Mouse (Mus musculus) forebrain, embryonic 16.5 days (tissue): ENCODE results near the gene Prr29. TPM values are rescaled to one million over a fixed set of nuclear protein-coding genes. Genes with fewer than 3 reads are reported as not detected.
"Not testable (repeated sequence)": the region's sequence is repeated elsewhere in the genome, so short reads cannot be mapped to it uniquely, and the experiment has no call there.

Source experiments
- ATAC-seq: fragments of 200-750 bp; cut with Nextera tagmentation; 2 replicates; pipeline ENCODE4 v1.8.0; 2017; ENCODE audit warnings: mild to moderate bottlenecking, moderate library complexity
- H3K27ac ChIP-seq: fragments of 300-500 bp; sonication (generic); 2 replicates; pipeline ENCODE4 v1.5.1; 2014; ENCODE audit warnings: low read length, control low read depth
- H3K27me3 ChIP-seq: fragments of 300-500 bp; sonication (generic); replicated peaks from 2 replicates; pipeline ENCODE4 v1.6.1; 2014; ENCODE audit warnings: low read length; ENCODE audit not compliant: control insufficient read depth, insufficient read depth
- H3K36me3 ChIP-seq: fragments of 300-500 bp; sonication (generic); 2 replicates; pipeline ENCODE4 v1.6.1; 2014; ENCODE audit not compliant: control insufficient read depth, insufficient read depth
- H3K4me1 ChIP-seq: fragments of 300-500 bp; sonication (generic); replicated peaks from 2 replicates; pipeline ENCODE4 v1.6.1; 2014; ENCODE audit warnings: low read length; ENCODE audit not compliant: control insufficient read depth, insufficient read depth
- H3K4me2 ChIP-seq: fragments of 300-500 bp; sonication (generic); 2 replicates; pipeline ENCODE4 v1.6.1; 2014; ENCODE audit warnings: mild to moderate bottlenecking, low read length, control low read depth
- H3K4me3 ChIP-seq: fragments of 300-500 bp; sonication (generic); replicated peaks from 2 replicates; pipeline ENCODE4 v1.5.1; 2014; ENCODE audit warnings: mild to moderate bottlenecking, low read length, control low read depth
- H3K9ac ChIP-seq: fragments of 300-500 bp; sonication (generic); replicated peaks from 2 replicates; pipeline ENCODE4 v1.6.1; 2014; ENCODE audit warnings: low read depth, low read length, control low read depth
- H3K9me3 ChIP-seq: fragments of 300-500 bp; sonication (generic); 2 replicates; pipeline ENCODE4 v1.6.1; 2016; ENCODE audit warnings: low read length; ENCODE audit not compliant: control insufficient read depth
- WGBS: fragments of 180-500 bp; shearing (Covaris S2); extraction: QIAGEN DNeasy Blood & Tissue Kit; methylation state at CpG from one replicate; pipeline ENCODE4 v1.1.7; 2014; 5-methylcytosine and 5-hydroxymethylcytosine counted together
- polyA plus RNA-seq: library from polyadenylated mRNA; unstranded; fragments of >200 nt; fragmentation: Nextera tagmentation; extraction: Ambion mirVana; gene quantifications from 2 replicates; pipeline ENCODE4 v1.2.1, GENCODE M21; 2015

Gene Prr29
- polyA plus RNA-seq, 1 experiment from 2014 or later = not detected

GRCm38 (mm10) chr11:106390757-106391156 lies 25.5 kb downstream of the Prr29 start:
- Histone ChIP-seq H3K27ac (no peak overlapping the region), H3K4me2 (no peak overlapping the region), H3K36me3 (no peaks in the 10 kb centered on the region), H3K9me3 (no peaks in the 10 kb centered on the region), H3K9ac (no peak overlapping the region), H3K4me3 (no peak overlapping the region), H3K4me1 (no peaks in the 10 kb centered on the region), H3K27me3 (no peaks in the 10 kb centered on the region)
- ATAC-seq = no peak
- 76% methylated on average over 3 of the region's 3 CpGs for WGBS

DNA sequence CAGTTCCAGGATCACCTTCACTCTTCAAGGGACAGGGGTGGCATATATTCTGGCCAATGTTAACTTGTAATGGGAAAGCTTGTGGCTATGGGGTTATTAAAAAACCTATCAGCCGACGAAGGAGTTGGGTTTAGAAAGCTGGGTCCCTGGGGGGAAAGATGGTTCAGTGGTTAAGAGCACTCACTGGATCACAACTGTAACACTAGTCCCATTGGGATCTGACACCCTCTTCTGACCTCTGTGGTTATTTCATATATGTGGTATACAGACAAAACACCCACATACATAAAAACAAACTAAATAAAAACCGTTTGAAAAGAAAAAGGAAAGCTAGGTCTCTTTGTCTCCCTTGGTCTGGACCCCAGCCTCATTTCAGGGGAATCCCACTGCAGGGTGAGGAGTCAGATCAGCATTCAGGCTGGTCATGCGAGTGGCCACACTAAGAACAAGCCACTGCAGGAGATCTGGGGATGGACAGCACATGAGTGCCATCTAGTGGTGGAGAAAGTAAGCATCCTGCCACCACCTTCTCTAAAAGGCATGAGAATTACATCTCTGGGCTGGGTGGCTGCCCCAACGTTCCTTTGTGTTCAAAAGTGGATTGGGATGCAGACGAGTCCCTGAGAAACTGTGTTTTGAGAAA lies 26.4 kb downstream of the Prr29 start:
- WGBS = 33% methylated on average over 6 of the region's 6 CpGs
- Histone ChIP-seq H3K27me3 (no peaks in the 10 kb centered on the region), H3K36me3 (no peaks in the 10 kb centered on the region), H3K9ac (no peak overlapping the region), H3K4me1 (no peaks in the 10 kb centered on the region), H3K27ac (no peak overlapping the region), H3K4me2 (no peak overlapping the region), H3K4me3 (no peak overlapping the region), H3K9me3 (no peaks in the 10 kb centered on the region)
- ATAC-seq = 0 out of 2 replicates have a peak, but pooled peaks have one; percentile 50

DNA sequence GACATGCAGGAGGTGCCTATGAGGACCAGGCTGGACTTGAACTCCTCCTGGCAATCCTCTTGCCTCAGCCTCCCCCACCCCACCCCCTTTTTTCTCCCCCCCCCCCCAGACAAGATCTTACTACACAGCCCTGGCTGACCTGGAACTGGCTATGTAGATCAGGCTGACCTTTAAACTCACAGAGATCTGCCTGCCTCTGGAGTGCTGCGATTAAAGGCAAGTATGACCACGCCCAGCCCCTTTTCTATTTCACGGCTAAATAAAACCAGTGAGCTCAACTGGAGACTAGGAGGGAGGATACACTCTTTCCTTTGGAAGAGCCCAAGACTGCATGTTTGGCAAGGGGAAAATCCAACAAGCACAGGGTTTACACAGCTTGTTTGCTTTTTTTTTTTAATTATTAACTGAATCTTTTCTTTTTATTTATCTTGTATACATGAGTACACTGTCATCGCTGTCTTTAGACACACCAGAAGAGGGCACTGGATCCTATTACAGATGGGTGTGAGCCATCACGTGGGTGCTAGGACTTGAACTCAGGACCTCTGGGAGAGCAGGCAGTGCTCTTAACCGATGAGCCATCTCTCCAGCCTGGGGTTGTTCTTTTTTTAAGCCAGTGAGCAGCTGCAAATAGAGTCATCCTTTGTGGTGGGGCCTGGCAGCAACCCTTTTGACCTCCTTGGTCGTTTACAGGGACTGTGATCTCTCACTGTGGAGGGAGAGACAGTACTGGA lies 27.5 kb downstream of the Prr29 start:
- H3K9me3 ChIP-seq = no peaks in the 10 kb centered on the region
- no peak overlapping the region for H3K4me3 ChIP-seq
- no peaks in the 10 kb centered on the region for H3K4me1 ChIP-seq
- H3K27ac ChIP-seq = no peak overlapping the region
- H3K9ac ChIP-seq = no peak overlapping the region
- no peaks in the 10 kb centered on the region for H3K27me3 ChIP-seq
- ATAC-seq = no peak
- WGBS = 67% methylated on average over 7 of the region's 7 CpGs
- no peak overlapping the region for H3K4me2 ChIP-seq
- no peaks in the 10 kb centered on the region for H3K36me3 ChIP-seq

- Histone ChIP-seq H3K4me1 (no peaks in the 10 kb centered on the region), H3K36me3 (no peaks in the 10 kb centered on the region), H3K4me3 (no peak overlapping the region), H3K27me3 (no peaks in the 10 kb centered on the region), H3K9ac (no peak overlapping the region), H3K27ac (no peak overlapping the region), H3K4me2 (no peak overlapping the region), H3K9me3 (no peaks in the 10 kb centered on the region)
- no peak for ATAC-seq
- 70% methylated on average over 4 of the region's 4 CpGs for WGBS
Measured at GRCm38 (mm10) chr11:106393331-106393616, 28.0 kb downstream of the Prr29 start.

DNA sequence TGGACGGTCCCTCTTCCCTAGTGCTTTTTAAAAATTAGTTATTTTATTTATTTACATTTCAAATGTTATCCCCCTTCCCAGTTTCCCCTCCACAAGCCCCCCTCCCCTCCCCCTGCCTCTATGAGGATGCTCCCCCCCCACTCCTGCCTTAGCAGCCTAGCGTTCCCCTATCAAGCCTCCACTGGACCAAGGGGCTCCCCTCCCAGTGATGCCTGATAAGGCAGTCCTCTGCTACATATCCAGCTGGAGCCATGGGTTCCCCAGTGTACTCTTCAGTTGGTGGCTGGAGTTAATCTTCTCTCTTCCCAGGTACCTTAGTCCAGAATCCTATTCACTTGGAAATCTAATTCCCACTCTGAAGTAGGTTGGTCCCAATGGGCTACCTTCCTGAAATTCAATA lies 28.8 kb downstream of the Prr29 start:
- H3K4me3 ChIP-seq, H3K9ac ChIP-seq, H3K4me2 ChIP-seq, ATAC-seq, H3K36me3 ChIP-seq, H3K4me1 ChIP-seq, H3K27me3 ChIP-seq, H3K9me3 ChIP-seq, H3K27ac ChIP-seq: not testable (repeated sequence)
- WGBS = 93% methylated on average over 2 of the region's 2 CpGs

DNA sequence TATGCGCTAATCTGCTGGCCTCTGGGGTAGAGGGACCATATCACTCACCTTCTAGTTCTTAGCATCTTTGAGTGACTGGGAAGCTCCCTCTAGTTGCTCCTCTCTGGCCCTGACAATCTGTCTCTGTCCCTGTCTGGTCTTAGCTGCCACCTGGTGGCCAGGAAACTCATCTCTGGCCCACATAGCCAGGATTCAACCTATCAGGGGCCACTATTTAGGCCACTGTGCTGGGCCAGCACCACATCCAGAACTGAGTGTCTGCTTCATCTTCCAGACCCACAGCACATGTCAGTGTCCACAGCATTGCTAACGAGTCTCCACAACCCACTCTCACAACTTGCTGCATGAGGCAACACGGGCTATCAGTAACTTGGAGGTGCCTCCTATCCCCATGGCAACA lies 32.4 kb downstream of the Prr29 start:
- WGBS = 86% methylated on average over 3 of the region's 3 CpGs
- Histone ChIP-seq H3K27me3 (no peaks in the 10 kb centered on the region), H3K4me2 (no peak overlapping the region), H3K9ac (no peak overlapping the region), H3K27ac (no peak overlapping the region), H3K4me3 (no peak overlapping the region), H3K36me3 (peaks cover 6% of the 10 kb centered on the region; the same call in 1 of the 2 replicates), H3K4me1 (no peaks in the 10 kb centered on the region), H3K9me3 (no peaks in the 10 kb centered on the region)
- ATAC-seq = no peak

GRCm38 (mm10) chr11:106398481-106398880 lies 33.2 kb downstream of the Prr29 start:
- Histone ChIP-seq H3K9ac (no peak overlapping the region), H3K4me3 (no peak overlapping the region), H3K9me3 (no peaks in the 10 kb centered on the region), H3K4me2 (no peak overlapping the region), H3K36me3 (peaks cover 9% of the 10 kb centered on the region; the same call in 1 of the 2 replicates), H3K27ac (no peak overlapping the region), H3K4me1 (no peaks in the 10 kb centered on the region), H3K27me3 (no peaks in the 10 kb centered on the region)
- WGBS = 94% methylated on average over 8 of the region's 8 CpGs
- ATAC-seq = no peak

DNA sequence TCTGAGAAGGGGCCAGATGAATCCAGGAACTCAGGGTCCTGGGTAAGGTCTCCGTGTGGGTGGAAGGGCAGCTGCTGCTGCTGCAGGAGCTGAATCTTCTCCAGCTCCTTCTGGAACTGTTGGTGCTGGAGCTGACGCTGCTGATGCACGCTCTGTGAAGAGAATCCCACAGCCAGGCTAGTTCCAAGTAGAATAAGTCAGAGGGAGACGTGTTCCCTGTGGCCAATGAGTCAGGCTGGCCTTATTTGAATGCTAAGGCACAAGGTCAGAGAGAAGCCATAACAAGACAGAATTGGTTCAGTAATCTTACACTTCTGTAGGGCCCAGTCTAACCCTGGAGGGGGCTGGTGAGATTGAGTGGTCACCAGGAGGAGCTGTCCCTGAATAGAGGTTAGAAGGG lies 44.7 kb downstream of the Prr29 start:
- Histone ChIP-seq H3K9me3 (no peaks in the 10 kb centered on the region), H3K27me3 (no peaks in the 10 kb centered on the region), H3K4me2 (no peak overlapping the region), H3K27ac (no peak overlapping the region), H3K36me3 (peaks cover 4% of the 10 kb centered on the region), H3K9ac (no peak overlapping the region), H3K4me3 (no peak overlapping the region), H3K4me1 (no peaks in the 10 kb centered on the region)
- 77% methylated on average over 4 of the region's 4 CpGs for WGBS
- ATAC-seq = no peak

DNA sequence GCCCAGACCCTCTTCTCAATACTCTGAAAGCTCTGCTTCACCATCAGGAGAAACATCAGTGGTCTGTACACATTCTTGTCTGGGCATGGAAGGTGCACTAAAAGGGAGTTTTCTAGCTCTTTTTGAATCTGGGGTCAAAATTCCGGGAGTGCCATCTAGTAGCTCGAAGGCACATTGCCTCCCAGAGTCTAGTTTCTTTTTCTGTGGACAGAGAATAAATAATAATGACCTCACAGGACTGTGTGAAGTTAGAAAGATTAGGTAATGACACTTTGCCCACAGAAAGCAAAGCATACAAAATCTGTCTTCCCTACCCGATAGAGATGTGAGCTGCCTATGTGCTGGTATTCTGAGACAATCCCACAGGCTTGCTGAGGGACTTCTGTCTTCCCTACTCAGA lies 45.2 kb downstream of the Prr29 start:
- no peak overlapping the region for H3K4me3 ChIP-seq
- H3K9ac ChIP-seq = no peak overlapping the region
- no peak overlapping the region for H3K27ac ChIP-seq
- no peak overlapping the region for H3K4me2 ChIP-seq
- peaks cover 4% of the 10 kb centered on the region for H3K36me3 ChIP-seq
- no peaks in the 10 kb centered on the region for H3K27me3 ChIP-seq
- H3K4me1 ChIP-seq = no peaks in the 10 kb centered on the region
- 93% methylated on average over 3 of the region's 3 CpGs for WGBS
- ATAC-seq = no peak
- no peaks in the 10 kb centered on the region for H3K9me3 ChIP-seq
